8 mouse cellular contexts compared by ENCODE assay signal in the genomic region with DNA sequence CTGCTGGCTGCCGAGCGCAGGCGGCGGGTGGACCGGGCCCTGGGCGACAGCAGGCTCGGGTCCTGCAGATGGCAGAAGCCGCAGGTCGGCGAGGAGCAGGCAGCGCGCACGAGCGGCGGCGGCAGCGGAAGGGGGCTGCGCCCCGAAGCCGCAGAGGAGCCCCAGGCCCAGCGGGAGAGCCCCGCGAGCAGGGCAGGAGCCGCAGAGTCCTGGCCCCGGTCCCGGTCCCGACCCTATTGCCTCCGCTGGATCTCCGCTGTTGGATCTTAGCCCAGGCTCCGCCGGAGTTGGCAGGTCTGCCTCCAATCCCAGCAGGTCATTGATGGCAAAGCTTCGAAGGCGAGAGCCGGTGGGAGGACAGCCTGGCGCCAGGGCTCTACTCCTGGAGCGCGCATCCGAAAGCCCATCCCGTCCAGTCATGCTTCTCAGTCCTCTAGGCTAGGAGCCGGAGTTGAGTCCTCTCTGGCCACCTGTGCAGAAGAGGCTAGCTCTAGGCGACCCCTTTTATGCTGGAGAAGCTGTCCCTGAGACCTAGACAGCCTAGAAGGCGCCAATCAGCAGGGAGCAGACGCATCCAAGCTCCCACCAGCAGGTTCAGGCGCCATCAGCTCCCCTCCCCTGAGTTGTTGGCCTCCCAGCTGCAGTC. TPM values are rescaled to one million over a fixed set of nuclear protein-coding genes. Genes with fewer than 3 reads are reported as not detected.
DNase-seq lines count a peak whose midpoint lies in the region; ATAC-seq and TF ChIP-seq lines count a peak whose summit lies in the region.

No protein-coding gene starts in this region.

- H3K36me3 ChIP-seq in lung, postnatal 0 days (ENCODE audit: insufficient read depth, low read length), result no peaks in the 10 kb centered on the region
- no peaks in the 10 kb centered on the region for H3K36me3 ChIP-seq in forebrain, embryonic 15.5 days
- no peaks in the 10 kb centered on the region for H3K36me3 ChIP-seq in hindbrain, embryonic 15.5 days
- H3K36me3 ChIP-seq in limb, embryonic 11.5 days (ENCODE audit: control insufficient read depth, insufficient read depth, low read length), result no peaks in the 10 kb centered on the region

- no peak for TF ChIP-seq EP300 in lung, postnatal 0 days (IDR thresholded peaks at IDR 0.05)

- ATAC-seq in lung, postnatal 0 days, result no peak
- ATAC-seq in forebrain, embryonic 15.5 days (replicated peaks), result peak; percentile 76
- peak; percentile 84 for ATAC-seq in hindbrain, embryonic 15.5 days (ENCODE audit: low FRiP score, low read depth)
- peak; percentile 42 for ATAC-seq in limb, embryonic 11.5 days (ENCODE audit: insufficient number of reproducible peaks, low FRiP score, low TSS enrichment, low read depth)

- H3K9me3 ChIP-seq in lung, postnatal 0 days (ENCODE audit: low read length), result no peaks in the 10 kb centered on the region
- H3K9me3 ChIP-seq in forebrain, embryonic 15.5 days, result no peaks in the 10 kb centered on the region
- H3K9me3 ChIP-seq in hindbrain, embryonic 15.5 days, result no peaks in the 10 kb centered on the region
- H3K9me3 ChIP-seq in limb, embryonic 11.5 days (ENCODE audit: control insufficient read depth, low read length), result no peaks in the 10 kb centered on the region

- peaks cover 39% of the 10 kb centered on the region for H3K27me3 ChIP-seq in lung, postnatal 0 days (replicated peaks; ENCODE audit: insufficient read depth, low read length)
- H3K27me3 ChIP-seq in forebrain, embryonic 15.5 days, result peaks cover 42% of the 10 kb centered on the region
- peaks cover 70% of the 10 kb centered on the region for H3K27me3 ChIP-seq in hindbrain, embryonic 15.5 days
- peaks cover 44% of the 10 kb centered on the region for H3K27me3 ChIP-seq in limb, embryonic 11.5 days (ENCODE audit: control insufficient read depth, insufficient read depth, low read length)

- no peak overlapping the region for H3K27ac ChIP-seq in lung, postnatal 0 days (ENCODE audit: low read length)
- no peak overlapping the region for H3K27ac ChIP-seq in forebrain, embryonic 15.5 days (replicated peaks)
- H3K27ac ChIP-seq in hindbrain, embryonic 15.5 days (replicated peaks), result no peak overlapping the region
- no peak overlapping the region for H3K27ac ChIP-seq in limb, embryonic 11.5 days (replicated peaks; ENCODE audit: low read depth, low read length)
- no peak overlapping the region for H3K27ac ChIP-seq in olfactory bulb, adult 2 months (ENCODE audit: insufficient read depth, low read depth, low read length)

- no peak for TF ChIP-seq CTCF in lung, postnatal 0 days (IDR thresholded peaks at IDR 0.05)
- no peak for TF ChIP-seq CTCF in olfactory bulb, adult 2 months (IDR thresholded peaks at IDR 0.05; ENCODE audit: insufficient read depth, low read depth, low read length)

- WGBS in lung, postnatal 0 days, result 2% methylated on average over 28 of the region's 44 CpGs
- under 1% methylated on average over 44 of the region's 44 CpGs for WGBS in forebrain, embryonic 15.5 days
- 1% methylated on average over 44 of the region's 44 CpGs for WGBS in hindbrain, embryonic 15.5 days
- under 1% methylated on average over 42 of the region's 44 CpGs for WGBS in limb, embryonic 11.5 days
- under 1% methylated on average over 44 of the region's 44 CpGs for WGBS in olfactory bulb, adult 2 months

- H3K4me2 ChIP-seq in lung, postnatal 0 days (replicated peaks; ENCODE audit: low read depth, low read length), result peak overlapping the region; percentile 47
- H3K4me2 ChIP-seq in forebrain, embryonic 15.5 days (replicated peaks), result peak overlapping the region; percentile 56
- peak overlapping the region; percentile 71 for H3K4me2 ChIP-seq in hindbrain, embryonic 15.5 days
- H3K4me2 ChIP-seq in limb, embryonic 11.5 days (ENCODE audit: low read depth, severe bottlenecking), result peak overlapping the region; percentile 49

- DNase-seq in lung, postnatal 0 days (ENCODE audit: low spot score), result no peak
- DNase-seq in lung, postnatal 25 days (ENCODE audit: low spot score), result no peak
- peak; percentile 83 for DNase-seq in cerebellum, adult 11-12 months
- peak; percentile 51 for DNase-seq in limb, embryonic 11.5 days (ENCODE audit: low spot score)
- no peak for DNase-seq in urinary bladder, postnatal 25 days (ENCODE audit: low spot score)

- H3K4me3 ChIP-seq in lung, postnatal 0 days (ENCODE audit: low read depth, low read length), result peak overlapping the region; percentile 27
- peak overlapping the region; percentile 34 for H3K4me3 ChIP-seq in forebrain, embryonic 15.5 days
- peak overlapping the region; percentile 41 for H3K4me3 ChIP-seq in hindbrain, embryonic 15.5 days
- H3K4me3 ChIP-seq in limb, embryonic 11.5 days (ENCODE audit: low read depth, low read length), result peak overlapping the region; percentile 15
- H3K4me3 ChIP-seq in olfactory bulb, adult 2 months (ENCODE audit: insufficient read depth, low read depth, low read length), result peak overlapping the region; percentile 2; the same call in 1 of the 2 replicates

- no peak for TF ChIP-seq POLR2A in olfactory bulb, adult 2 months (IDR thresholded peaks at IDR 0.05; ENCODE audit: insufficient read depth, low read depth, low read length)

- no peaks in the 10 kb centered on the region for H3K4me1 ChIP-seq in lung, postnatal 0 days (ENCODE audit: insufficient read depth, low read depth, low read length)
- H3K4me1 ChIP-seq in forebrain, embryonic 15.5 days, result peaks cover 16% of the 10 kb centered on the region
- peaks cover 24% of the 10 kb centered on the region for H3K4me1 ChIP-seq in hindbrain, embryonic 15.5 days (replicated peaks)
- H3K4me1 ChIP-seq in limb, embryonic 11.5 days (ENCODE audit: control insufficient read depth, insufficient read depth, low read length), result no peaks in the 10 kb centered on the region
- peaks cover 10% of the 10 kb centered on the region for H3K4me1 ChIP-seq in olfactory bulb, adult 2 months (ENCODE audit: control insufficient read depth, insufficient read depth, low read length)

- no peak overlapping the region for H3K9ac ChIP-seq in lung, postnatal 0 days (replicated peaks; ENCODE audit: low read depth)
- peak overlapping the region; percentile 25 for H3K9ac ChIP-seq in forebrain, embryonic 15.5 days (replicated peaks)
- peak overlapping the region; percentile 20 for H3K9ac ChIP-seq in hindbrain, embryonic 15.5 days
- H3K9ac ChIP-seq in limb, embryonic 11.5 days (ENCODE audit: low read length), result no peak overlapping the region

RNA-seq across cellular contexts. Expression of a gene that starts 0.5 kb away (rescaled TPM):
- not detected in 2 replicates for polyA plus RNA-seq in lung, postnatal 0 days (2015; fragmentation: Nextera tagmentation; extraction: Ambion mirVana)
- not detected in 2 replicates for polyA plus RNA-seq in forebrain, embryonic 15.5 days (2015; fragmentation: Nextera tagmentation; extraction: Ambion mirVana)
- 0.09 and 0.13 TPM in 2 replicates for polyA plus RNA-seq in hindbrain, embryonic 15.5 days (2015; fragmentation: Nextera tagmentation; extraction: Ambion mirVana)
- not detected in 2 replicates for polyA plus RNA-seq in limb, embryonic 11.5 days (2014; fragmentation: Nextera tagmentation; extraction: Ambion mirVana)
- polyA plus RNA-seq in olfactory bulb, adult 2 months (2012; ENCODE audit: insufficient read depth, insufficient read length, low replicate concordance, missing spikeins), result not detected in 2 replicates

RNA-seq across cellular contexts. Expression of a gene that starts 20.4 kb away (rescaled TPM):
- polyA plus RNA-seq in lung, postnatal 0 days (2015; fragmentation: Nextera tagmentation; extraction: Ambion mirVana), result 12.9 and 13.4 TPM in 2 replicates
- 25.9 and 26.3 TPM in 2 replicates for polyA plus RNA-seq in forebrain, embryonic 15.5 days (2015; fragmentation: Nextera tagmentation; extraction: Ambion mirVana)
- polyA plus RNA-seq in hindbrain, embryonic 15.5 days (2015; fragmentation: Nextera tagmentation; extraction: Ambion mirVana), result 15.0 and 19.8 TPM in 2 replicates
- polyA plus RNA-seq in limb, embryonic 11.5 days (2014; fragmentation: Nextera tagmentation; extraction: Ambion mirVana), result 4.2 and 5.7 TPM in 2 replicates
- polyA plus RNA-seq in olfactory bulb, adult 2 months (2012; ENCODE audit: insufficient read depth, insufficient read length, low replicate concordance, missing spikeins), result not detected in 2 replicates

Comparison
In these comparisons a context has a peak if more than half of its experiments do, and no peak if none do; other contexts are left out.
1. DNase-seq: peak in cerebellum, adult 11-12 months (single experiment) and limb, embryonic 11.5 days (single experiment); none in lung, postnatal 0 days (single experiment), lung, postnatal 25 days (single experiment) and urinary bladder, postnatal 25 days (single experiment).
2. H3K9ac ChIP-seq: peak in forebrain, embryonic 15.5 days (single experiment) and hindbrain, embryonic 15.5 days (single experiment); none in lung, postnatal 0 days (single experiment) and limb, embryonic 11.5 days (single experiment).
3. Peak in every context shown above with its lines, with median percentiles within 50 percentile points of each other: H3K4me2 ChIP-seq and H3K4me3 ChIP-seq.